Mouse (Mus musculus): ENCODE measurements at regions not wholly inside any gene's neighbourhood (a gene's known extent, or its start where the extent isn't known, plus 50 kb on each side); places are given as distances from the start of the nearest gene placed in this dataset.

DNA sequence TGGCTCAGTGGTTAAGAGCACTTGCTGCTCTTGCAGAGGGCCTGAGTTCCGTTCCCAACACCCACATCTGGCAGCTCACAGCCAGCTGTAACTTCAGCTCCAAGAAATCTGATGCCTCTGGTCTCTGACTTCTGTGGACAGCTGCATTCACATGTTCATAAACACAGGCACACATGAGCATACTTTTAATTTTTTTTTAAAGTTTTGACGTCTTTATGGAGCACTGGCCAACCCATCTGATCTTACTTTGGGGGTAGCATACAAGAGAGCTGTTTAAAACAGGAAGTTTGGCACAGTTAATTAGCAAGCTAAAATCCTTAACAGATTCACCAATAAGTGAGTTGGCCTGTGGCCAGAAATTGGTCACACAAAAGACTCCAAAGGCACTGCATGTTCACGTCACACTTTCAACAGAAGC, 81.2 kb upstream of the Atl2 start:
- DNase-seq (ENCODE audit: low read depth, low spot score) = no peak

DNA sequence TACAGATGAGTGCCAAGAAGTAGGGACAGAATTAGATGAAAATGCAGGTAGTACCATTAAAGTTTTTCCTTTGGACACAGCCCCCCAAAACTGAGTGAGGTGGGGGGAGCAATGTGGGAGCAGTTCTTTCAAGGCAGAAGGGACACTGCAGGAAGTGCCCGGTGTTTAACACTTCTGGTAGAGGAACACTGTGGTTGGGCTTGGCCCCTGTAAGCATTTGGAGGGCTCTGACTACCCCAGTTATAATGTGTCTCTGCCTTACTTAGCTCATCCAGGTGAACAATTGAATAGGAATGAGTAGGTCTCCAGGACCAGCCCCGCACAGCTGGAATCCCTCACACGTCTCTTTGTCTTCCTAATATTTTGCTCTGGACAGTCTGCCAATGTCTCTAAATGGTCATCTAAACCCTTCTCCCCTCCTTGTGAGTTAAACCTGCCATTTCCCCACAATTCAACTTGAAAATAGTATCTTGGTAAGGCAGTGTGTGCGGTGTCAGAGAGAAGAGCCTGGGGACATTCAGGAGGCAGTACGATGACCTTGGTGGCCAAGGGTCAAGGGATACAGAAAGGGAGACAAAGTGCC, 80.7 kb upstream of the Atl2 start:
- DNase-seq (ENCODE audit: low read depth, low spot score) = peak; percentile 78

DNA sequence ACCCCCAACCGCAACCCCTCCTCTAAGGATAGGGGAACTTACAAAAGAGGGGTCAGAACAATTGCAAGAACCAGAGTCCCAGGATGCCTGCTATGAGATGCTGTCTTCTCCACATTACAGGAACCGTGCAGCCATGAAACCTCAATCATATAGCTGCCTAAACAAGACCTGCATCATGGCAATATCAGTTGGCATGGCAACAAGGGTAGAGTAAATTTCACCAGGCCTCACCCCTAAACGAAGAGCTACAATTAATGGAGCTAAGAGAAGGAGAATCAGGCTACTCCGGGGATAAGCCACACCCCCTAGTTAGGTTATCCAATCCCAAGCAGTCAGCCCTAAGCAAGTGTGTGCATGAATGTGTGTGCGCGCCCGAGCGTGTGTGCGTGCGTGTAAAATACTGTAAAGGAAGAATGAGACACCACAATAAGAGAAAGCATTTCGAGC, 80.1 kb upstream of the Atl2 start:
- DNase-seq (ENCODE audit: low read depth, low spot score) = peak; percentile 68

DNA sequence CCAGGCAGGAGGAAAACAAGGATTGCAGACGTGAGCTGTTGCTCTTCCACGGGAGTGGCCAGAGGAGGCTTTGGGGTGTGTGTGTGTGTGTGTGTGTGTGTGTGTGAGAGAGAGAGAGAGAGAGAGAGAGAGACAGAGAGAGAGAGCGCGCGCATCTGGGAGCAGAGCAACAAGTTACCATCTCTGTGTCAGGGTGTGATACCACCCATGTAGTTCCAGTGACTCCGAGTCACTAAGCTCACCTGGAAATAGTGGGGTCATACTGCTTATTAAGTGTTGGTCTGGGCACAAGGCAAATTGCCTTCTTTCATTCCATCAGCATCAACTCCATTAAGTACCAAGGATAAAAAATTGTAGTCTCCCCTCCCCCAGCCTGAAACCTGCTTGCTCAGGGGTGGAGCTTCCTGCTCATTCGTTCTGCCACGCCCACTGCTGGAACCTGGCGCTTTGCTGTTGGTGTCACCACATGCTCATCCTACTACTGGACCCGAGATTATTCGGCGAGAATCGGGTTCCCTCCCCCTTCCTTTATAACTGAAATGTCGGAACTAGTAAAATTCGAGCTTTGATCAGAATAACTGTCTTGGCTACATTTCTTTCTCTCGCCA, 79.3 kb upstream of the Atl2 start:
- DNase-seq (ENCODE audit: low read depth, low spot score) = peak; percentile 59

DNA sequence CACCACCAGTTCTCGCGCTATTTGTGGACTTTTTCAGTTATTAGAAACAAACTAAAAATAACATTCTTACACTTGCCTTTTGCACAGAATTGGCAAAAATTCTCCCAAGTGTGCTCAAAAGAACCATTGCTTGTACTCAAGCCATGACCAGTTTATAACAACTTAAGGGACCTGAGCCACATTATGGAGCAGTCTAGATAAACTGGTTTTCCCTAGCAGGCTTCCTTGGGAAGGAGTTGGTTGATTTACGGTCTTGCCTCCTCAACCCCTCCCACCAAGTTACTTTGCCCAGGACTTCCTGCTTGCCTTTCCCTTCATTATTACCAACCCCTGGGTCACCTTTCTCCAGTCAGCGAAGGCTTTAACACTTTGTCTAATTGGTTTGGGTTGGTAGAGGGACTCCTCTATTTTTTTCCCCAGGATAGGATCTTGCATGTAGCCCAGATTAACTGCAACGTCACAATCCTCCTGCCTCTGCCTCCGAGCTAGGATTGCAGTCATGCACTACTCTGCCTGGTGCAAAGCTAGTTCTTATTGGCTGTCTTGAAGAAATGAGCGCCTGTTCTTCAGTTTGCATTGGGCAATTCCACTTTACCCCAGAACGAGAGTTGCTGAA, 75.9 kb upstream of the Atl2 start:
- DNase-seq (ENCODE audit: low read depth, low spot score) = no peak

DNA sequence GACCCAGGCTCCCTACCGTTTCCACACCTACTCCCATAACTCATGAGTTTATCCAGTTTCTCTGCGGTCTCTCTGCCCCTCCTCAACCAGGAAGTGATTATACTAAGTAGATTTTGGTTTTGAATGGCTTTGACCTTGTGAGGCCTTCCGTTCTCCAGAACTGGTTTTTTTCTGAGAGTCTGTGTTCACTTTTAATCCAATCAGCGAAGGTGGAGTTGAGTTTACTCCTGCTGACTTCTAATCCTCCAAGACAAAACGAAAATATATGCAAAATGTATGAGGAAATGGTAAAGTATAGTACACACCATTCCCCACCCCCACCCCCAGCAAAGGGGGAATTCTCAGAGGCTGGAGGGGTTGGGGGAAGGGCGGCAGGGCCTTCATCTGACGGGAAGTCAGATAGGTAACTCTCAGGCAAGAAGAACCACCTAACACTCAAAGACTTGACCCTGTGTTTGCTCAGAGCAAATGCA, 73.6 kb upstream of the Atl2 start:
- DNase-seq (ENCODE audit: low read depth, low spot score) = peak; percentile 68

DNA sequence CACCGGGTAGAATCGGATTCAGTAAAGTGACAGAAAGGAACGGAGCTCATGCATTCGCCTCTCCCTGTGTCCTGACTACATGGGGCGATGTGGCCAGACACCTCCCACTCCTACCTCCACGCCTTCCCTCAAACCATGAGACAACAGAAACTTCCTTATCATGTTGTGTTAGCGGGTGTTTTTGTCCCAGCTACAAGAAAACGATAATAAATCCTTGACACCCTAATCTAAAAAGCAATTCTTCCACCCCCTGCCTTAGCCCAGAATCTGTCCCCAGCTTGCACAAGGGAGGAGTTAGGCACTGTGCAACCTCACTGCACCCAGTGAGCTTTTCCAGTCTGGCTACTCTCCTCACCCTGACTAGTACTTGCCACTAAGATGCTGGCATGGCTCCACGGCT, 72.9 kb upstream of the Atl2 start:
- DNase-seq (ENCODE audit: low read depth, low spot score) = no peak

DNA sequence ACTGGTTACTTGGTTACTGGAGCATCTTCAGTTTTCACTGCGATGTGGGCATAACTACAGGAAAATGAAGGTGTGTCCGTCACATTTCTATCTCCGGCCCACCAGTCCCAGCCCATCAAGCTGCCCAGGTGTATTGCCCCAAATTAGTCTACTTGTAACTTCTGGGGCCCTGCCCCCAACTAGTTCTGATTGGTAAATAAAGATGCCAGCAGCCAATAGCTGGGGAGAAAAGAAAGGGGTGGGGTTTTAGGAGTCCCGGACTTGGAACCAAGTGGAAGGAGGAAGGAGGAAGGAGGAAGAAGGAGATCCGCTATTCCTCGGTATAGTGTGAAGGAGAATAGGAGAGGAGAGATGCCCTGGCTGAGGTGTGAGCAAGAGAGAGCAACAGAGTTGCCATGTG, 71.1 kb upstream of the Atl2 start:
- peak; percentile 57 for DNase-seq (ENCODE audit: low read depth, low spot score)

DNA sequence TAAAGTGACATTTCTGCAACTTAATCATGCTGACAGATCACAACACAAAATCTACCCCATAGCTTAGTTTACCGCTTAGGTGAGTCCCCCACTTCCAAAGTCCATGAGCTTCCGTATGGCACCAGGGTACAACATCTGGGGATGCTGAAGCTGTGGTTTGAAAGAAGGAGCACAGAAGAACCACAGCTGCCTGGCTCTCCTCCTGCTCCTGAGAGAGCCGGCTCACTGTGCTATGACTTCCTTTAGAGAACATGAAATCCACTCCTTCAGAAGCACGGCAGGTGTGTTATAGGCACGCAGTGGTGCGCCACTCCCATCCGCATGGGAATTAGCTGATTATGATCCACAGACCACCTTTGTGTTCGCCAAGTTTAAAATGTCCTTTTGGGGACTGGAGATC, 69.7 kb upstream of the Atl2 start:
- DNase-seq (ENCODE audit: low read depth, low spot score) = no peak

DNA sequence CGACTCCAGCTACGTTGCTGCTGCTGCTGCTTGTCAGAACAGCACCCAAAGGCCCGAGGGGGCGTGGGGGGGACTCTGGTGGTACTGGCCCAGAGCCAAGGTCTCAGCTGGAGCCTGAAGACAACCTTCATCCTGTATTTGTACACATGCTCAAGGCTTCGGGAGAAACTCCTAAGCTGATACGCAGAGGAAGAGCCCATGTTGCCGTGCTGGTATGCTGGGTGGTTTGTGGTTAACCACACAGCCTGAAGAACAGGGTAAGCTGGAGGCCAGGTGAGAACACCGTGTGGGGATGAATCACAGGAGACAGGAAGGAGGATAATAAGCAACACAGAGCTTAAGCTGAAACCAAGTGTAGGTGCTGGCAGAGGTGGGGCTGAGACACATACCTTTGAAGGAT, 68.9 kb upstream of the Atl2 start:
- DNase-seq (ENCODE audit: low read depth, low spot score) = no peak

DNA sequence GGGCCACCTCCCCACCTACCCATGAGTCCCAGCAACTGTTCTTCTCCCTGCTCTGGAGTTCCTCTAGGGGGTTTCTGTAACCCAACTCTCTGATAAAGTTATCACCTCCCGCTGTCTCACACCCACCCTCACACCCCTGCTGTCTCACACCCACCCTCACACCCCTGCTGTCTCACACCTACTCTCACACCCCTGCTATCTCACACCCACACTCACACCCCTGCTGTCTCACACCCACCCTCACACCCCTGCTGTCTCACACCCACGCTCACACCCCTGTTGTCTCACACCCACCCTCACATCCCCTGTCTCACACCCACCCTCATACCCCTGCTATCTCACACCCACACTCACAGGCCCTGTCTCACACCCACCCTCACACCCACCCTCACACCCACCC, 67.4 kb upstream of the Atl2 start:
- no peak for DNase-seq (ENCODE audit: low read depth, low spot score)

DNA sequence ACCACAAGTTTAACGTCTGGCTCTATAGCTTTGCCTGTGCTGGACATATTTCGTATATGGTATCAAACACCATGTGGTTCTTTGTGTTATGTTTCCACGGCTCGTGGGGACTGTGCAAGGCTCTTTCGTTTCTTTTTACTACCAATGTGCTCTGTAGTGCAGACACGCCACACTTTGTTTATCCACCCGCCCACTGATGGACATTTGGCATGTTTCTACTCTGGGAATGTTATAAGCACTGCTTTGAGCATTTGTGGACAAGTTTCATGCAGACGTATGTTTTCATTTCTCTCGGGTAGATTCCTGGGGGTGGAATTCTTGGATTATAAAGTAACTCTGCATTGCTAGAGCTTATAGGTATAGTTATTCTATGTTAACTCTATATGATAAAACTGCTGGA, 65.5 kb upstream of the Atl2 start:
- DNase-seq (ENCODE audit: low read depth, low spot score) = no peak

DNA sequence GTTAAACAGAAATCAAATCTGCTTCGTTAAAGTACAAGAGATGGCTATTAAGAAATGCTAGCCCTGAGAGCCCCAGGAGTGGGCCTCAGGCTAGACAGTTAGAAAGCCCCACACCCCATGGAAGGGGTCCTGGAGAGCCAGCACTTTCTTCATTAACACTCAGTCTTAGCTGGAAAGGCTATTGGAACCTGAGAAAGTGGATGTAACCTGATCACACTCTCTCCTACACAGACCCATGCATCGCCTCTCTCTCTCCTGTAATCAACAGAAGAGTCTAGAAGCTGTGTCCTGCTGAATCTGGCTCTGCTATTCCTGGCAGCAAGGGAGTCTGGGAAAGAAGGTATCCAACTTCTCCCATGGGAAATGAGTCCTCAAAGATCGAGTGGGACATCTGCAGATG, 64.8 kb upstream of the Atl2 start:
- no peak for DNase-seq (ENCODE audit: low read depth, low spot score)

DNA sequence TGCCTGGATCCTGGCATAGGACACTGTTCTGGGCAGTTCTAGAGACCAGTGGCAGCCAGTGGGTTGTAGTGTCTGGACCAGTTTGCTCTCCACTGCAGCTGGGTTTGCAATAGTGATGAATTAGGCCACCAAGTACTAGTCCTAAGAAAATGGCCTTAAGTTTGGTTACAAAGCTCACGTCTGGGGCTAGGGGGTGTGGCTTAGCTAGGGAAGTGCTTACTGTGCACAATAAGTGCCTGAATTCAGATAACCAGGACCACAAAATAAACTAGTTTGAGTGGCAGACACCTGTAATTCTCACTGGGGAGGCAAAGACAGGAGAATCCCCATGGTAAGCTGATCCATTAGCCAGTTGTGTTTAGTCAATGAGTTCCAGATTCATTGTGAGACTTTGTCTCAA, 59.3 kb upstream of the Atl2 start:
- no peak for DNase-seq (ENCODE audit: low read depth, low spot score)

DNA sequence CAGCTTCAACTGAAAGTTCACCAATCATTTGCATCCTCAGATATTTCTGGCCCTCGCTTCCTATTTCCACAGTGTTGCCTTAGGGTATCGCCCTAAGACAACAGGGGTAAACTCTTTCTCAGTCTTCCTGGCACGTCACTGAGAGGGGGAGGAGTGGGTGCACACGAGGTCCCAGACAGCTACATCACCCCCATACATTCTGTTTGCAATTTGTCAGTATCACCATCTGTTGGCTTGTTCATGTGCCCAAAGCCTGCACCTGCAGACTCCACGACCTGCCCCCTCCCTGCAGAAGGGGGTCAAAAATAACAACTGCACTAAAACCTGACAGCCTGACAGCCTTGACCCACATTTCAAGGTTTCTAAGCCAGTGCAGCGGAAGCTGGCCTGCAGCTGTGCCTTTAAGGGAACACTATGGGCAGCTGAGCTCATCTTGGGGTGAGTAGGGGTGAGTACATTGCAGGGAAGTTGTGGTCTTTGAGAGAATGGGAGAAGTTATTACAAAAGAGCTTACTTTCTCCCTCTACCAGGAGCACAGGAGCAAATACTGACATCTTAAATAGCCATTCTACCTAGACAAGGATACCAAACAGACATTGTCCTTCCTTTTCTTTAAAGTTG, 58.8 kb upstream of the Atl2 start:
- DNase-seq (ENCODE audit: low read depth, low spot score) = no peak

DNA sequence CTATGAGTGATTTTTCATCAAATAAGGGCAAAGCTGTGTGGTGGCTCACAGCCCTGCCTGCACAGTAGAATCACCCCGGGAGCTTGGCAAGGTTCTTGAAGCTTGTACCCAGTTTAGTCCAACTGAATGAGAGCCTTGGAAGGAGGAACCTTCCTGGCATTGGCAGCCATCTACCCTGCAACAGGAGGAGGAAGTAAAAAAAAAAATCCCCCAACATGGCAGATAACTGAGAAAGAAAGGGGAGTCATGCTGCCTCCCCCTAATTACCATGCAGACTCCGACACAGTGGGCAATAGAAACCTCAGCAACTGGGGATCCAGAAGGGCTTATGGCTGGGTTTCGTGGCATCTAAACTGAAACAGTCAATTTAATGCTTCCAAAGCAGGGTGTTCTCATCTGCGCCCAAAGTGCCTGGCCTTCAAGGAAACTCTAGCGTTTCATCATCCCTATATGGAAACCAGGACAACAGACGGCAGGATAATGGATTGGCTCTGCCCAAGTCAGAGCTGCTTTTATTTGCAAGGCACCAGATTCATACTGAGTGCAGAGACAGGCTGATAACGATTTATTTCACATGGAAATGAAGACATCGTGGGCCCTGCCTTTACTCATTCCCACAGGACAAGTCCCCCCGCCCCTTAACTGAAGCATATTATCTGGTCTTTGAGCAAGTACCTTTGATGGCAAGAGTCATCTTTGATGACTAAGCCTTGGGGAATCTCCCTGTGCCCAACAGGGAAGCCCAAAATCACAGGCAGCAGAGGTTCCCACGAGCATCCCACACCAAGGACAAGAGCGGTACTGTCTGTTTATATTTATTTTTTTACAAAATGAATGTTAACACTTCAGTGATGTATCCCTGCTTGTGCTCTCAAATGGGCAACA, 52.9 kb upstream of the Atl2 start:
- peak; percentile 50 for DNase-seq (ENCODE audit: low read depth, low spot score)
